Mouse (Mus musculus) stomach, postnatal 0 days (tissue): ENCODE measurements around the gene Gm45062.

Experiments
- CTCF ChIP-seq: IDR thresholded peaks from 2 replicates; pipeline ENCODE4 v1.5.1; 2016; ENCODE audit warnings: antibody characterized with exemption, low read depth, mild to moderate bottlenecking, moderate library complexity
- EP300 ChIP-seq: optimal IDR thresholded peaks from 2 replicates; pipeline ENCODE3; 2016; ENCODE audit warnings: antibody characterized with exemption

- TF ChIP-seq CTCF (no peak), EP300 (no peak)
Measured at GRCm38 (mm10) chr6:8370624-8371023, 111.4 kb downstream of the Gm45062 start.
